Mouse (Mus musculus): ENCODE measurements around the gene Tsnaxip1. TPM values are rescaled to one million over a fixed set of nuclear protein-coding genes. Genes with fewer than 3 reads are reported as not detected.
"Not testable (repeated sequence)": the region's sequence is repeated elsewhere in the genome, so short reads cannot be mapped to it uniquely, and the experiment has no call there.

Tsnaxip1 gene
- polyA plus RNA-seq, 1 experiment from 2014 or later = 0.51 TPM

- Histone ChIP-seq H3K36me3 (replicated peaks) (peaks cover 46% of the 10 kb centered on the region), H3K4me3 (replicated peaks) (peak overlapping the region; percentile 95), H3K4me1 (peaks cover 18% of the 10 kb centered on the region), H3K9me3 (no peaks in the 10 kb centered on the region), H3K27ac (no peak overlapping the region), H3K9ac (0 out of 2 replicates have a peak overlapping the region, but pooled peaks have one; percentile 92), H3K27me3 (no peaks in the 10 kb centered on the region), H3K4me2 (peak overlapping the region; percentile 87)
- WGBS = 93% methylated on average over 4 of the region's 4 CpGs
- ATAC-seq (ENCODE audit: low FRiP score) = no peak
Observed at GRCm38 (mm10) chr8:105825506-105825905, 2.0 kb upstream of the Tsnaxip1 start.

GRCm38 (mm10) chr8:105826379-105826778 is 1.2 kb upstream of the Tsnaxip1 start:
- Histone ChIP-seq H3K36me3 (replicated peaks) (peaks cover 38% of the 10 kb centered on the region), H3K27me3 (no peaks in the 10 kb centered on the region), H3K9ac (peak overlapping the region; percentile 92), H3K27ac (no peak overlapping the region), H3K4me1 (peaks cover 18% of the 10 kb centered on the region), H3K9me3 (no peaks in the 10 kb centered on the region), H3K4me2 (peak overlapping the region; percentile 87), H3K4me3 (replicated peaks) (peak overlapping the region; percentile 95)
- no peak for ATAC-seq (ENCODE audit: low FRiP score)
- 8% methylated on average over 4 of the region's 4 CpGs for WGBS

GRCm38 (mm10) chr8:105833740-105834139 is 6.2 kb downstream of the Tsnaxip1 start:
- H3K4me2 ChIP-seq; H3K9me3 ChIP-seq; ATAC-seq (ENCODE audit: low FRiP score); H3K9ac ChIP-seq; H3K4me1 ChIP-seq; H3K4me3 ChIP-seq (replicated peaks); H3K36me3 ChIP-seq (replicated peaks); H3K27ac ChIP-seq; H3K27me3 ChIP-seq: not testable (repeated sequence)
- WGBS = 84% methylated on average over 2 of the region's 2 CpGs

GRCm38 (mm10) chr8:105835318-105835717 is 7.8 kb downstream of the Tsnaxip1 start:
- no peaks in the 10 kb centered on the region for H3K36me3 ChIP-seq (replicated peaks)
- H3K4me3 ChIP-seq (replicated peaks) = no peak overlapping the region
- H3K27me3 ChIP-seq = no peaks in the 10 kb centered on the region
- H3K9me3 ChIP-seq = no peaks in the 10 kb centered on the region
- H3K9ac ChIP-seq = no peak overlapping the region
- no peak for ATAC-seq (ENCODE audit: low FRiP score)
- H3K4me1 ChIP-seq = no peaks in the 10 kb centered on the region
- no peak overlapping the region for H3K27ac ChIP-seq
- no peak overlapping the region for H3K4me2 ChIP-seq
- 27% methylated on average over 11 of the region's 11 CpGs for WGBS

- Histone ChIP-seq H3K9me3 (no peaks in the 10 kb centered on the region), H3K27ac (no peak overlapping the region), H3K27me3 (no peaks in the 10 kb centered on the region), H3K4me2 (no peak overlapping the region), H3K4me3 (replicated peaks) (no peak overlapping the region), H3K4me1 (no peaks in the 10 kb centered on the region), H3K9ac (no peak overlapping the region), H3K36me3 (replicated peaks) (peaks cover 13% of the 10 kb centered on the region)
- no peak for ATAC-seq (ENCODE audit: low FRiP score)
- WGBS = 89% methylated on average over 6 of the region's 6 CpGs
Observed at GRCm38 (mm10) chr8:105836991-105837390, 9.5 kb downstream of the Tsnaxip1 start.

GRCm38 (mm10) chr8:105839209-105839608 is 11.7 kb downstream of the Tsnaxip1 start:
- H3K9me3 ChIP-seq = no peaks in the 10 kb centered on the region
- ATAC-seq (ENCODE audit: low FRiP score) = no peak
- no peak overlapping the region for H3K9ac ChIP-seq
- 92% methylated on average over 5 of the region's 5 CpGs for WGBS
- H3K27me3 ChIP-seq = no peaks in the 10 kb centered on the region
- H3K27ac ChIP-seq = no peak overlapping the region
- H3K4me1 ChIP-seq = no peaks in the 10 kb centered on the region
- H3K4me3 ChIP-seq (replicated peaks) = no peak overlapping the region
- H3K4me2 ChIP-seq = no peak overlapping the region
- peaks cover 28% of the 10 kb centered on the region for H3K36me3 ChIP-seq (replicated peaks)

GRCm38 (mm10) chr8:105846678-105847077 is 19.1 kb downstream of the Tsnaxip1 start:
- Histone ChIP-seq H3K27me3 (no peaks in the 10 kb centered on the region), H3K4me1 (peaks cover 7% of the 10 kb centered on the region), H3K36me3 (replicated peaks) (peaks cover 69% of the 10 kb centered on the region), H3K4me3 (replicated peaks) (no peak overlapping the region), H3K9me3 (no peaks in the 10 kb centered on the region), H3K27ac (no peak overlapping the region), H3K4me2 (no peak overlapping the region), H3K9ac (no peak overlapping the region)
- ATAC-seq (ENCODE audit: low FRiP score) = no peak
- WGBS = 97% methylated on average over 11 of the region's 11 CpGs

- Histone ChIP-seq H3K4me1 (peaks cover 10% of the 10 kb centered on the region), H3K27me3 (no peaks in the 10 kb centered on the region), H3K36me3 (replicated peaks) (peaks cover 43% of the 10 kb centered on the region), H3K4me3 (replicated peaks) (no peak overlapping the region), H3K27ac (no peak overlapping the region), H3K4me2 (peak overlapping the region; percentile 42; the same call in 1 of the 2 replicates), H3K9ac (no peak overlapping the region), H3K9me3 (no peaks in the 10 kb centered on the region)
- 84% methylated on average over 4 of the region's 4 CpGs for WGBS
- ATAC-seq (ENCODE audit: low FRiP score) = no peak
Observed at GRCm38 (mm10) chr8:105850014-105850413, 22.5 kb downstream of the Tsnaxip1 start.

- peaks cover 37% of the 10 kb centered on the region for H3K36me3 ChIP-seq (replicated peaks)
- H3K9me3 ChIP-seq = no peaks in the 10 kb centered on the region
- no peak overlapping the region for H3K9ac ChIP-seq
- peak overlapping the region; percentile 42 for H3K4me2 ChIP-seq
- 0 out of 2 replicates have a peak overlapping the region, but pooled peaks have one; percentile 13 for H3K4me3 ChIP-seq (replicated peaks)
- peaks cover 12% of the 10 kb centered on the region for H3K4me1 ChIP-seq
- WGBS = 78% methylated on average over 7 of the region's 7 CpGs
- H3K27ac ChIP-seq = no peak overlapping the region
- no peak for ATAC-seq (ENCODE audit: low FRiP score)
- no peaks in the 10 kb centered on the region for H3K27me3 ChIP-seq
Observed at GRCm38 (mm10) chr8:105850611-105851010, 23.1 kb downstream of the Tsnaxip1 start.

GRCm38 (mm10) chr8:105851651-105852143 is 24.2 kb downstream of the Tsnaxip1 start:
- under 1% methylated on average over 34 of the region's 34 CpGs for WGBS
- Histone ChIP-seq H3K9ac (peak overlapping the region; percentile 77), H3K4me2 (peak overlapping the region; percentile 69), H3K36me3 (replicated peaks) (peaks cover 26% of the 10 kb centered on the region), H3K27ac (peak overlapping the region; percentile 20; the same call in 1 of the 2 replicates), H3K27me3 (no peaks in the 10 kb centered on the region), H3K9me3 (no peaks in the 10 kb centered on the region), H3K4me1 (peaks cover 23% of the 10 kb centered on the region), H3K4me3 (replicated peaks) (peak overlapping the region; percentile 65)
- ATAC-seq (ENCODE audit: low FRiP score) = peak; percentile 83

GRCm38 (mm10) chr8:105852146-105852729 is 24.7 kb downstream of the Tsnaxip1 start:
- Histone ChIP-seq H3K4me2 (peak overlapping the region; percentile 69; the same call in 1 of the 2 replicates), H3K9ac (no peak overlapping the region), H3K36me3 (replicated peaks) (peaks cover 21% of the 10 kb centered on the region), H3K27me3 (no peaks in the 10 kb centered on the region), H3K4me3 (replicated peaks) (peak overlapping the region; percentile 65; the same call in 1 of the 2 replicates), H3K4me1 (peaks cover 28% of the 10 kb centered on the region), H3K27ac (no peak overlapping the region), H3K9me3 (no peaks in the 10 kb centered on the region)
- ATAC-seq (ENCODE audit: low FRiP score) = no peak
- 81% methylated on average over 12 of the region's 12 CpGs for WGBS

GRCm38 (mm10) chr8:105853178-105853577 is 25.6 kb downstream of the Tsnaxip1 start, which contains the start of gene Cenpt:
TSS of gene Cenpt (minus strand) at chr8:105853278.
- whole genome bisulfite sequencing = 92% methylated on average over 3 of the region's 3 CpGs
- no peak within 1 kb of the TSS for H3K9ac ChIP-seq
- peaks cover 38% of the 10 kb centered on the region for H3K4me1 ChIP-seq
- peaks cover 13% of the 10 kb centered on the region for H3K36me3 ChIP-seq (replicated peaks)
- no peak within 1 kb of the TSS for H3K27ac ChIP-seq
- H3K27me3 ChIP-seq = no peaks in the 10 kb centered on the region
- no peak within 1 kb of the TSS for H3K4me3 ChIP-seq (replicated peaks)
- H3K9me3 ChIP-seq = no peaks in the 10 kb centered on the region
- ATAC-seq (ENCODE audit: low FRiP score) = no peak
- no peak within 1 kb of the TSS for H3K4me2 ChIP-seq

- 22% methylated on average over 8 of the region's 8 CpGs for WGBS
- H3K9ac ChIP-seq = peak overlapping the region; percentile 90
- ATAC-seq (ENCODE audit: low FRiP score) = no peak; the same call in 1 of the 2 replicates
- H3K27me3 ChIP-seq = no peaks in the 10 kb centered on the region
- peak overlapping the region; percentile 99 for H3K4me2 ChIP-seq
- H3K4me3 ChIP-seq (replicated peaks) = peak overlapping the region; percentile 80
- peaks cover 8% of the 10 kb centered on the region for H3K36me3 ChIP-seq (replicated peaks)
- no peak overlapping the region for H3K27ac ChIP-seq
- peaks cover 46% of the 10 kb centered on the region for H3K4me1 ChIP-seq
- no peaks in the 10 kb centered on the region for H3K9me3 ChIP-seq
Observed at GRCm38 (mm10) chr8:105854303-105854702, 26.8 kb downstream of the Tsnaxip1 start.
